Mouse (Mus musculus): ENCODE data around the gene Wbp11. TPM values are rescaled to one million over a fixed set of nuclear protein-coding genes. Genes with fewer than 3 reads are reported as not detected.

The Wbp11 gene
- polyA plus RNA-seq, 1 experiment from 2014 or later = 92.5 TPM

DNA sequence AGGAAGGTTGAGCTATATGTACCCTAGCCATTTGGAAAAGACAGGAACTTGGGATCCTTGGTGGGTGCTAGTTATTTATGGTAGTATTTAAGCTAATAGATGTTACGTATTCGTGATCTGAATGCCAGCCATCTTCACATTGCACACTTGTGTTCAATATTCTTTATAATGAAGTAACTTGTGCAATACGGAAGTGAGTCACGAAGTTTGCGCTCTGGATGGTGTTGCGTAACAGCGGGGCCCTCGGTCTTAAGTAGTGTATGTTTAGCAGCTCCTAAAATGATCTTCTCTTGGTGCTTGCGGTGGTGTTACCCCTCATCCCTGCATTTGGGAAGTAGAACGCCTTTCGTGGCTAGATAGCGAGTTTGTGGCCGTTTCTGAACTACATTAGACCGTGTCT, 19.0 kb downstream of the Wbp11 start:
- H3K4me1 ChIP-seq (replicated peaks) = peaks cover 28% of the 10 kb centered on the region
- ATAC-seq = no peak
- no peaks in the 10 kb centered on the region for H3K9me3 ChIP-seq
- no peaks in the 10 kb centered on the region for H3K27me3 ChIP-seq
- peaks cover 21% of the 10 kb centered on the region for H3K36me3 ChIP-seq
- peak overlapping the region; percentile 99 for H3K4me2 ChIP-seq (replicated peaks)
- no peak overlapping the region for H3K27ac ChIP-seq
- WGBS = 38% methylated on average over 14 of the region's 14 CpGs
- H3K9ac ChIP-seq (replicated peaks) = peak overlapping the region; percentile 80
- peak overlapping the region; percentile 87 for H3K4me3 ChIP-seq (replicated peaks)

DNA sequence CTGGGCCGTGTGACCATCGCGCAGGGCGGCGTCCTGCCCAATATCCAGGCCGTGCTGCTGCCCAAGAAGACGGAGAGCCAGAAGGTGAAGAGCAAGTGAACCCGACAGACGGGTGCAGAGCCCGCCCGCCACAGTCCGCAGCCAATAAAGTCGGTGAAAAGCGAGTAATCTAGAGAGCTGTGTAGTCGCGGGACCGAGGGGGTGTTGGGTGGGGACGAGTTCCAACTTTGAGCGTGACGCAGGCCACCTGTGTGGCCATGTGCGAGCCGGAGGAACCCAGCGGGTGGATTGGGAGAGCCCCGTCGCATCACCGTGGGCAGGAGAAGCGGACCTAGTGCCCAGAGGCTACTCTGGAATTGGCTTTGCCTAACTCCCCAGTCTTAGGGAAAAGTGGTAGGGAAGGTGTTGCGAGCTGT, 19.4 kb downstream of the Wbp11 start:
- Histone ChIP-seq H3K4me2 (replicated peaks) (peak overlapping the region; percentile 99), H3K9ac (replicated peaks) (peak overlapping the region; percentile 80), H3K9me3 (no peaks in the 10 kb centered on the region), H3K36me3 (peaks cover 17% of the 10 kb centered on the region), H3K27ac (peak overlapping the region; percentile 65), H3K4me1 (replicated peaks) (peaks cover 28% of the 10 kb centered on the region), H3K27me3 (no peaks in the 10 kb centered on the region), H3K4me3 (replicated peaks) (peak overlapping the region; percentile 87)
- ATAC-seq = peak; percentile 9
- WGBS = under 1% methylated on average over 28 of the region's 28 CpGs

DNA sequence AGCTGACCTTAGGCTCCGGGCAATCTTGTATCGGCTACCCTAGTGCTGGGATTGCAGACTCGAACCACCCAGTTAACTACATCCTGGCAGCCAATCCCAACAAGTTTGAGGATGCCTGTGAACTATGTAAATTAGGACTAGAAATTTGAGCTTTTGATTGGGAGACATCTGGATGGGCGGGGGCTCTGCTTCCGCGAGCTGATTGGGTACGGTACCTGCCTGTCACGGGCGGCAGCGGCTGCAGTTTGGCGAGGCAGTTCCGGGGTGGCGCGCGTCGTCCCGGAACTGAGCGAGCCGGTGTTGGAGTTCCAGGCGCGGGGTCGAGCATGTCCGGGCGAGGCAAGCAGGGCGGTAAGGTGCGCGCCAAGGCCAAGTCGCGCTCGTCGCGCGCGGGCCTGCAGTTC, 20.0 kb downstream of the Wbp11 start, which contains the start of gene H2afj:
H2afj (plus strand) TSS at position 231 of the 404 bp plus-strand sequence.
- peak within 1 kb of the TSS; percentile 80 for H3K9ac ChIP-seq (replicated peaks)
- 0% methylated on average over 34 of the region's 34 CpGs for whole genome bisulfite sequencing

DNA sequence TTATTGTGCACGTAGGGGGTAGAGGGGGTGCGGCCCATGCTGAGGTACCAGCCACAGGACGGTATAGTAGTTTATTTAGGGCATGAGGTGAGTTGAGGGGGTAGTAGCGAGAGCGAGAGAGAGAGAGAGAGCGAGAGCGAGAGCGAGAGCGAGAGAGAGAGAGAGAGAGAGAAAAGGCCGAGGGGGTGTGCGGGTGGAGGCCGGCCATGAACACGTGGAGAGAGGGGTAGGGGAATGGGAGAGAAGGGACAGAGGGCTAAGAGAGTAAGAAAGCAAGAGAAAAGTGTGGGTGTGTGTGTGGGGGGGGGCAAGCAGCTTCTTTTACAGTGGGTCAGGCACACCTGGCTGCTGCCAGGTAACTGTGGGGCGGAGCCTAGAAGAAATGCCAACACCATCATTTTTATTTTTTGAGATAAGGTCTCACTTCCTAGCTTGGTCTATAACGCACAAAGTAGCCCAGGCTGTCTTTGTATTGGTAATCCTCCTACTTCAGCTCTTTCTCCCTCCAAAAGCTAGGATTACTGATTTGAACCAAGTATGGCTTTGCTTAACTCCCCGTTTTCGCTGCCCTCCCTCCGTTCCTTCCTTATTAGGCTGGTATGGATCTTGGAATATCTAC, 20.5 kb downstream of the Wbp11 start:
- peak overlapping the region; percentile 61 for H3K27ac ChIP-seq
- peak; percentile 3 for ATAC-seq
- WGBS = 26% methylated on average over 18 of the region's 18 CpGs

More for the DNA sequence above, 20.0 kb downstream of the Wbp11 start, which contains the start of gene H2afj:
- Histone ChIP-seq H3K27me3 (no peaks in the 10 kb centered on the region), H3K36me3 (peaks cover 12% of the 10 kb centered on the region), H3K4me2 (replicated peaks) (peak within 1 kb of the TSS; percentile 99), H3K4me1 (replicated peaks) (peaks cover 34% of the 10 kb centered on the region), H3K9me3 (no peaks in the 10 kb centered on the region), H3K27ac (peak within 1 kb of the TSS; percentile 65), H3K4me3 (replicated peaks) (peak within 1 kb of the TSS; percentile 87)
- peak; percentile 89 for ATAC-seq

DNA sequence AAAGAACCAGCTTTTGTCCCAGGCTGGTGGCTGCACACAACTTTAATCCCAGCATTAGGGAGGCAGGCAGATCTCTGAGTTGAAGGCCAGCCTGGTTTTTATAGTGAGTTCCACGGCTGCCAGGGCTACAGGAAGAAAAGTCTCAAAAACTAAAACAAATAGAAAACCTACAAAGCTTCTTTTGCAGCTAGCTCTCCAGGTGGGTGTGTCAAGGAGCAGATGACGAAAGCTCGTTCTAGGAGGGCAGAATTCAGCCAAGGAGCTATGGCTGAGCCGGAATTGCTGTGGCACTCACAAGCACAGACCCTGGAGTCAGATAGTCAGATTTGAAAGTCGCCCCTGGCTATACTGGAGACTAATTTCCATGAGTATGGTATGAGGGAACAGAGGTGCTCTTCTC, 21.2 kb downstream of the Wbp11 start:
- Histone ChIP-seq H3K9ac (replicated peaks) (no peak overlapping the region), H3K4me2 (replicated peaks) (no peak overlapping the region), H3K4me3 (replicated peaks) (no peak overlapping the region), H3K27ac (no peak overlapping the region), H3K9me3 (no peaks in the 10 kb centered on the region), H3K4me1 (replicated peaks) (peaks cover 37% of the 10 kb centered on the region), H3K36me3 (peaks cover 1% of the 10 kb centered on the region), H3K27me3 (no peaks in the 10 kb centered on the region)
- 69% methylated on average over 5 of the region's 5 CpGs for WGBS
- ATAC-seq = no peak

More for the DNA sequence above, 20.5 kb downstream of the Wbp11 start:
- Histone ChIP-seq H3K9ac (replicated peaks) (no peak overlapping the region), H3K4me1 (replicated peaks) (peaks cover 37% of the 10 kb centered on the region), H3K4me3 (replicated peaks) (peak overlapping the region; percentile 87), H3K36me3 (peaks cover 8% of the 10 kb centered on the region), H3K27me3 (no peaks in the 10 kb centered on the region), H3K9me3 (no peaks in the 10 kb centered on the region), H3K4me2 (replicated peaks) (peak overlapping the region; percentile 99)

DNA sequence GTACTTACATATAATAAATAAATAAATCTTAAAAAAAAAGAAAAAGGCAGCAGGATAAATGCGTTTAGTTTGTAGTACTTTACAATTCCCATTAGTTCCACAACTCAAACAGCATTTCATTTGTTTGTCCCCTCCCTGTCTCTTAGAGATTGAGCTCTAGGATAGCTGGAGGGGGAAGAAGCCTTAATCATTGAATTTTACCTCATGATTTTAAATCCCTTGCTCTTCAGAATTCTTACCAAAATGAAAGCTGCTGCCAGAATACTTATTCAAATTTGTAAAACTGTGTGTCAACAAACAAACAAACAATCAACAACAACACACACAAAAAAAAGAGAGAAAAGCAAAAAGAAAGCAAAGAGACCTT, 22.6 kb downstream of the Wbp11 start:
- WGBS = 92% methylated on average over 1 of the region's 1 CpGs
- Histone ChIP-seq H3K27ac (no peak overlapping the region), H3K4me1 (replicated peaks) (peaks cover 37% of the 10 kb centered on the region), H3K36me3 (no peaks in the 10 kb centered on the region), H3K9me3 (no peaks in the 10 kb centered on the region), H3K27me3 (no peaks in the 10 kb centered on the region), H3K4me2 (replicated peaks) (no peak overlapping the region), H3K9ac (replicated peaks) (no peak overlapping the region), H3K4me3 (replicated peaks) (no peak overlapping the region)
- no peak for ATAC-seq

DNA sequence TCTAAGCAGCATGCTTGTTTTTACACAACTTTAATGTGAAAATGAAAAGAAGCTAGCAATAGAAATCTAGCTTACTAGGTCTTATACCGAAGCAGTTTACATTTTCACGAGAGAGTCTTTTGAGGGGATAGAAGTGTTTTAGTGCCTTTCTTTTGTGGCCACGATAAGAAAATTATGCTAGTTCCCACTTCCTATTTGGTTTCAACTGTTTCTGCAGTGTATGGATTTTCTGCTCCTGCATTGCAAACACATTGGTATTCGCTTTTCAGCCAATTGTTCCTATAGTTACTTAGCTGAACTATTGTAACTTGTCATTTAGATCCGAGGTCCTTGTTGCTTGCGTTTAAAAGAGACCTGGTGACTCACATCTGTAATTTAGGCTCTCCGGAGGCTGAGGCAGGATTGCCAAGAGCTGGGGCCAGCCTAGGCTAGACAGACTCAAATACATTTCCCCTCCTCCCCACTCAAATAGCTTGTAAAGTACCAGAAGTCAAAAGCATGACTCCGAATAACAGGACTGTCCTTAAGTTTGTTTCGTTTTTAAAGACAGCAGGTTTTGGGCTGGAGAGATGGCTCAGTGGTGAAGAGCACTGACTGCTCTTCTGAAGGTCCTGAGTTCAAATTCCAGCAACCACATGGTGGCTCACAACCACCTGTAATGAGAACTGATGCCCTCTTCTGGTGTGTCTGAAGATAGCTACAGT, 23.2 kb downstream of the Wbp11 start:
- 33% methylated on average over 9 of the region's 9 CpGs for WGBS
- H3K9ac ChIP-seq (replicated peaks) = peak overlapping the region; percentile 92
- H3K4me1 ChIP-seq (replicated peaks) = peaks cover 33% of the 10 kb centered on the region
- peak overlapping the region; percentile 100 for H3K27ac ChIP-seq
- H3K36me3 ChIP-seq = no peaks in the 10 kb centered on the region
- H3K27me3 ChIP-seq = no peaks in the 10 kb centered on the region
- H3K4me3 ChIP-seq (replicated peaks) = peak overlapping the region; percentile 69
- no peaks in the 10 kb centered on the region for H3K9me3 ChIP-seq
- no peak for ATAC-seq
- peak overlapping the region; percentile 76 for H3K4me2 ChIP-seq (replicated peaks)

DNA sequence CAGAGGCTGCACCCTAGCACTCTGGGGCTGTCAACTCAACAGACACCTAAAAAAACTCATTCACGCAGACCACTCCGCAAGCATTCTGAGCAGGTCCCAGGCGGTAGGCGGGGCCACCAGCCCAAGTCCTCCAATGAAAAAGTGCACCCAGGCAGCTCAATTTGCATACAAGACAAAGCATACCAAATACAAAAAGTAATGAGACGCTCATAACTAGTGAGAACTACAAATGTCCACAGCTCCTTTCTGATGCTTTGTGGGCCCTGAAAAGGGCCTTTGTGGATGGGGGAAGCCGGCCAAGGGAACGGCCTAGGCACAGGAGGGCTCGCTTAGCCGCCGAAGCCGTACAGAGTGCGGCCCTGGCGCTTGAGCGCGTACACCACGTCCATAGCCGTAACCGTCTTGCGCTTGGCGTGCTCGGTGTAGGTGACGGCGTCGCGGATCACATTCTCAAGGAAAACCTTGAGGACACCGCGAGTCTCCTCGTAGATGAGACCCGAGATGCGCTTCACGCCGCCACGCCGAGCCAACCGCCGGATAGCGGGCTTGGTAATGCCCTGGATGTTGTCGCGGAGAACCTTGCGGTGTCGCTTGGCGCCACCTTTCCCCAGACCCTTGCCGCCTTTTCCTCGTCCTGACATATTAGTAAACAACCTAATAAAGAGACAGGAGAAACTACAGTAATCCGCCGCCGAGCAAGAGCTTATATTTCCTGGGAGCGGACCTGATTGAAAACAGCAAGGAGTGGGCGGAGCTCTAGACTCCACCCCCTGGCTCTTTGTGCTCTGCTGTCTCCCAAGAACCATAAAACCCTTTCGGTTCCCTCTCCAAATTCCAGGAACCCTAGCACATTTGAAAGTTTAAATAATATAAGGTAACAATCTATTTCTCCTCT, 24.0 kb downstream of the Wbp11 start, which contains the start of gene Hist4h4:
Hist4h4 (minus strand) TSS at position 677 of the 895 bp plus-strand sequence.
- Histone ChIP-seq H3K4me1 (replicated peaks) (peaks cover 25% of the 10 kb centered on the region), H3K4me2 (replicated peaks) (peak within 1 kb of the TSS; percentile 76), H3K9ac (replicated peaks) (peak within 1 kb of the TSS; percentile 92), H3K27me3 (no peaks in the 10 kb centered on the region), H3K27ac (peak within 1 kb of the TSS; percentile 100), H3K4me3 (replicated peaks) (peak within 1 kb of the TSS; percentile 69), H3K9me3 (no peaks in the 10 kb centered on the region), H3K36me3 (no peaks in the 10 kb centered on the region)
- WGBS = under 1% methylated on average over 50 of the region's 50 CpGs
- peak; percentile 79 for ATAC-seq

DNA sequence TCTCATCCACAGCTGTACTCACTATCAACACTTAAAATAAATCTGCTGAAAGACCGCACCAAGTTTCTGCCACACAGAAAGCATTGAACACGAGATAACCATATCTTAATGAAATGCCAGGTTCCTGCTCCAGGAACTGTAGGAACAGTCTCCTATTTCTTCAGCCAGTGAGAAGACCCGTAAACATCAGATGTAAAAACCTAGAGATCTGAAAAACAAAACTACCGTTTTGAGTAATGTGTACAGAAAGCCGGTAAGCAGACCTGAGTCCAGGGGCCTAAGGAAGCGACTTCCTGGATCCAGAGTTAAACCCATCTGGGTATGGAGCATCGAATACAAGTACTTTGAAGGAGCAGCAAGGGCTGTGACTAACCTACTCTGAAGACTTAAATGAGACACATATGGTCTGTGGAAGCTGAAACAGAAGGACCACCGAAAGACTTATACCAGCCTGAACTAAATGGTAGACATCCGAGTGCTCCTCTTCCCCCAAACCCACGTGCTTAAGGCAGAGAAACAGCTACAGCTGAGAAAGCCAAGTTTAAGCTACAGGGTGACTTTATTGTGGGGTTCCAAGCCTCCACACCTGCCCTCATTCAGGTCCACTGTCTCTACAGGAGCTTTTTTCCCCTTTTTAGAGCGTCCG, 24.8 kb downstream of the Wbp11 start:
- Histone ChIP-seq H3K4me1 (replicated peaks) (peaks cover 20% of the 10 kb centered on the region), H3K9me3 (no peaks in the 10 kb centered on the region), H3K27me3 (no peaks in the 10 kb centered on the region), H3K9ac (replicated peaks) (peak overlapping the region; percentile 92), H3K27ac (peak overlapping the region; percentile 100), H3K4me3 (replicated peaks) (peak overlapping the region; percentile 69), H3K4me2 (replicated peaks) (peak overlapping the region; percentile 76), H3K36me3 (no peaks in the 10 kb centered on the region)
- WGBS = 24% methylated on average over 12 of the region's 12 CpGs
- ATAC-seq = no peak; the same call in 1 of the 2 replicates

DNA sequence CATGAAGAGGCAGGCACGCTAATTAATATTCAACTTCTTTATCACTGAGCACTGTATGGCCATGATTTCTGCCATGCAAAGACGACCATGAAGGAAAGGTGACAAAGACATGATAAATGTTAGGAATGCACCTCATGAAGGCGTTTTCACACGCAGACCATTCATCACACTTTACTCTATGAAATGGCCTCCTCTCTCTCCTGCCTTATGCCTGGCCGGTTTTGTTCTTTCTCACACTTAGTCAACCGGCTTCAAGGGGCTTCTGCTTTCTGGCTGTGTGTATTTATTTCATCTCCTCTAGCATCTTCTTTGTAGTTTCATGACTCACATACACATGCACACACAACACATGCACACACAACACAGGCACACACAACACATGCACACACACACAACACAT, 26.8 kb downstream of the Wbp11 start:
- 86% methylated on average over 6 of the region's 6 CpGs for WGBS
- no peak for ATAC-seq
- no peaks in the 10 kb centered on the region for H3K27me3 ChIP-seq

DNA sequence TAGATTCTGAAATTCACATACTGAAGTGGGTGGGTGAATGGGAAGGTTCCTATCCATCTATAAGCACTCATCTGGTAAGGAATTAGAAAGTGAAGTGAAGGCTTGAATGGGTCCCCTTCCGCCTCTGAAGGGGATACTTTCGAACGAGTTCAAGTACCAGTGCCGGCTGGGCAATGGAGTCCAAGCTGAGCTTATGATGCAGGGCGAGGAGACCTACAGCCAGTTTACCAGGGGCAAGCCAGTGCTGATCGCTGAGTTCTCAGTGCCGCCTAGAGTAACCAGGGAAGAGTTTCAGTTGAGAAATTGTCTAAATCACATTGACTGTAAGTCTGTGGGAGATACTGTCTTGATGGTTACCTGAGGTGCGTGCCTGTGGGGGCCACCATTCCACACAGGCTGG, 27.3 kb downstream of the Wbp11 start:
- no peaks in the 10 kb centered on the region for H3K36me3 ChIP-seq
- WGBS = 93% methylated on average over 8 of the region's 8 CpGs

More for the DNA sequence above, 26.8 kb downstream of the Wbp11 start:
- no peaks in the 10 kb centered on the region for H3K36me3 ChIP-seq
- no peak overlapping the region for H3K9ac ChIP-seq (replicated peaks)
- H3K27ac ChIP-seq = no peak overlapping the region
- no peak overlapping the region for H3K4me3 ChIP-seq (replicated peaks)
- H3K9me3 ChIP-seq = no peaks in the 10 kb centered on the region
- H3K4me1 ChIP-seq (replicated peaks) = peaks cover 16% of the 10 kb centered on the region
- no peak overlapping the region for H3K4me2 ChIP-seq (replicated peaks)

More for the DNA sequence above, 27.3 kb downstream of the Wbp11 start:
- Histone ChIP-seq H3K9me3 (no peaks in the 10 kb centered on the region), H3K27me3 (no peaks in the 10 kb centered on the region), H3K27ac (no peak overlapping the region), H3K9ac (replicated peaks) (no peak overlapping the region), H3K4me1 (replicated peaks) (peaks cover 16% of the 10 kb centered on the region), H3K4me2 (replicated peaks) (no peak overlapping the region), H3K4me3 (replicated peaks) (no peak overlapping the region)
- no peak for ATAC-seq
